In the genomic region with DNA sequence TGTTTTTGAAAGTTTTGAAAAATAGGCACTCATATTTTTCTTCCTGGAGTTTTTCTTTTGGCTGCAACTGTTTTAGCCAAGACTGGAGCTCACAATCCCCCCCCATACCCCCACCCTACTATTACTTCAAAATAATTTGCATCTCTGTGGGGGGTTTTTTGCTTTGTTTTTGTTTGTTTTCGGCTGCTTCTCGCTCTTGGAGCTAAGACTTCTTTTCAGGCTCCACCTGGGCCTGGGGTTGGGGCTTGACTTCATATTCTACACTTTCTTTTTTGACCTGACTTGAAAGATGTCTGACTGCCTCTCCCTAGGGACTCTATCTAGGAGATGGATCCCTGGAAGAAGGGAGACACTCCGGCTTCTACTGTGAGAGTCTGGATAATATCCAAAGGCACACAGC, we compare ENCODE assay signal across 14 mouse cellular contexts. TPM values are rescaled to one million over a fixed set of nuclear protein-coding genes. Genes with fewer than 3 reads are reported as not detected.
A peak's percentile ranks its signal among the peaks of the same experiment; 100 is the strongest.
DNase-seq lines count a peak whose midpoint lies in the region; ATAC-seq and TF ChIP-seq lines count a peak whose summit lies in the region.
"Had no signal": no experiment of that assay in that cellular context is flagged by ENCODE, and none has a peak within 500 bp of the region (broad histone marks: within the 10 kb centered on the region; RNA-seq: fewer than 3 reads in every experiment).

No protein-coding gene starts in this region.

- H3K27me3 ChIP-seq in embryonic facial prominence, embryonic 11.5 days (ENCODE audit: control insufficient read depth, insufficient read depth, low read length) = peaks cover 43% of the 10 kb centered on the region
- peaks cover 13% of the 10 kb centered on the region for H3K27me3 ChIP-seq in hindbrain, embryonic 11.5 days (ENCODE audit: control insufficient read depth, insufficient read depth, low read length)
- H3K27me3 ChIP-seq in midbrain, embryonic 16.5 days (ENCODE audit: control insufficient read depth, insufficient read depth, low read depth, low read length) = peaks cover 18% of the 10 kb centered on the region

- H3K36me3 ChIP-seq in ES-E14 (ENCODE audit: control insufficient read depth, insufficient read depth, low read length, poor library complexity, severe bottlenecking) = peaks cover 33% of the 10 kb centered on the region
- no peaks in the 10 kb centered on the region for H3K36me3 ChIP-seq in embryonic facial prominence, embryonic 11.5 days (replicated peaks; ENCODE audit: control insufficient read depth, insufficient read depth, low read depth, low read length)
- no peaks in the 10 kb centered on the region for H3K36me3 ChIP-seq in hindbrain, embryonic 11.5 days (ENCODE audit: control insufficient read depth, insufficient read depth, low read length)
- no peaks in the 10 kb centered on the region for H3K36me3 ChIP-seq in midbrain, embryonic 16.5 days (ENCODE audit: control insufficient read depth, insufficient read depth, low read length)
- H3K36me3 ChIP-seq: limb, embryonic 13.5 days; lung, embryonic 15.5 days had no signal

- peak overlapping the region; percentile 31 to 52 for H3K4me3 ChIP-seq in ES-E14 (ENCODE audit: insufficient read depth in 1 of 2, low read depth in 1 of 2, low read length in 2 of 2, poor library complexity in 1 of 2, severe bottlenecking in 1 of 2)
- no peak overlapping the region for H3K4me3 ChIP-seq in embryonic facial prominence, embryonic 11.5 days (ENCODE audit: low read depth, low read length)
- H3K4me3 ChIP-seq in hindbrain, embryonic 11.5 days (ENCODE audit: low read depth, low read length) = peak overlapping the region; percentile 56
- H3K4me3 ChIP-seq in midbrain, embryonic 16.5 days (ENCODE audit: low read depth, low read length) = peak overlapping the region; percentile 41
- H3K4me3 ChIP-seq: limb, embryonic 13.5 days; lung, embryonic 15.5 days had no signal

- H3K27ac ChIP-seq in ES-E14 (ENCODE audit: insufficient read depth, low read depth, low read length, poor library complexity, severe bottlenecking) = no peak overlapping the region; the same call in 1 of the 2 replicates
- no peak overlapping the region for H3K27ac ChIP-seq in embryonic facial prominence, embryonic 11.5 days (replicated peaks; ENCODE audit: low read depth, low read length)
- H3K27ac ChIP-seq in hindbrain, embryonic 11.5 days (ENCODE audit: low read depth, low read length) = peak overlapping the region; percentile 96
- peak overlapping the region; percentile 80 for H3K27ac ChIP-seq in midbrain, embryonic 16.5 days (ENCODE audit: low read length)
- H3K27ac ChIP-seq: limb, embryonic 13.5 days; lung, embryonic 15.5 days had no signal

- in situ Hi-C loops in ES-E14 (cut with MboI; ENCODE audit: low sequenced_read_pairs in 2 of 2, unreplicated experiment in 2 of 2) = loop anchor here (5.0 to 25.0 kb wide), 2 partner anchors 91 to 106 kb away; no protein-coding TSS in a partner anchor

- WGBS in embryonic facial prominence, embryonic 11.5 days = 8% methylated on average over 3 of the region's 3 CpGs
- under 1% methylated on average over 3 of the region's 3 CpGs for WGBS in hindbrain, embryonic 11.5 days
- WGBS in midbrain, embryonic 16.5 days = 6% methylated on average over 3 of the region's 3 CpGs

- intact Hi-C loops in gastrocnemius, postnatal 14 days (cut with DNase I; ENCODE audit: low total_unique reads) = no loop called here
- intact Hi-C loops in heart, postnatal 10 days (cut with DNase I) = loop anchor here (5.0 kb wide), 1 partner anchor 699 kb away; no protein-coding TSS in a partner anchor

- peak overlapping the region; percentile 34 for H3K4me2 ChIP-seq in embryonic facial prominence, embryonic 11.5 days (ENCODE audit: low read depth, low read length)
- H3K4me2 ChIP-seq in hindbrain, embryonic 11.5 days (replicated peaks; ENCODE audit: low read depth, low read length) = peak overlapping the region; percentile 50
- H3K4me2 ChIP-seq in midbrain, embryonic 16.5 days (ENCODE audit: low read length) = peak overlapping the region; percentile 57
- H3K4me2 ChIP-seq: limb, embryonic 13.5 days; lung, embryonic 15.5 days had no signal

- ATAC-seq in embryonic facial prominence, embryonic 11.5 days (replicated peaks; ENCODE audit: insufficient number of reproducible peaks, low FRiP score, low TSS enrichment, low read depth) = no peak
- no peak for ATAC-seq in hindbrain, embryonic 11.5 days (ENCODE audit: low FRiP score)
- ATAC-seq in midbrain, embryonic 16.5 days = no peak
- ATAC-seq: CD4-positive, CD25-positive, alpha-beta regulatory T cell, adult 4 months had no signal

- H3K9ac ChIP-seq in ES-E14 (ENCODE audit: insufficient read depth, low read depth, low read length, poor library complexity, severe bottlenecking) = peak overlapping the region; percentile 54; the same call in 1 of the 2 replicates
- H3K9ac ChIP-seq in embryonic facial prominence, embryonic 11.5 days (replicated peaks; ENCODE audit: low read length) = no peak overlapping the region; the same call in 1 of the 2 replicates
- peak overlapping the region; percentile 86 for H3K9ac ChIP-seq in hindbrain, embryonic 11.5 days (ENCODE audit: low read depth, low read length)
- peak overlapping the region; percentile 52 for H3K9ac ChIP-seq in midbrain, embryonic 16.5 days (ENCODE audit: low read depth, low read length)
- H3K9ac ChIP-seq: limb, embryonic 13.5 days; lung, embryonic 15.5 days had no signal

- H3K9me3 ChIP-seq in ES-E14 (ENCODE audit: control insufficient read depth, insufficient read depth, low read depth, low read length) = no peaks in the 10 kb centered on the region
- H3K9me3 ChIP-seq in embryonic facial prominence, embryonic 11.5 days (replicated peaks; ENCODE audit: control insufficient read depth, low read length) = no peaks in the 10 kb centered on the region
- no peaks in the 10 kb centered on the region for H3K9me3 ChIP-seq in hindbrain, embryonic 11.5 days (ENCODE audit: control insufficient read depth, low read length)
- H3K9me3 ChIP-seq in midbrain, embryonic 16.5 days (replicated peaks; ENCODE audit: control insufficient read depth, low read length, poor library complexity, severe bottlenecking) = no peaks in the 10 kb centered on the region
- H3K9me3 ChIP-seq: limb, embryonic 13.5 days; lung, embryonic 15.5 days had no signal

- DNase-seq in ES-E14 (ENCODE audit: low read depth, low spot score) = no peak
- no peak for DNase-seq in embryonic facial prominence, embryonic 11.5 days (ENCODE audit: low spot score)
- peak; percentile 44 for DNase-seq in hindbrain, embryonic 11.5 days (ENCODE audit: low spot score)
- no peak for DNase-seq in gastrocnemius, postnatal 25 days
- no peak for DNase-seq in gastrocnemius, postnatal 14 days
- no peak for DNase-seq in thymus, postnatal 10 days (ENCODE audit: low spot score in 2 of 2)
- DNase-seq in heart, postnatal 10 days = no peak
- DNase-seq: cerebellum, adult 9-10 months; right cerebral cortex, adult 18-20 months had no signal

- H3K4me1 ChIP-seq in ES-E14 (ENCODE audit: control insufficient read depth in 2 of 2, insufficient read depth in 2 of 2, low read length in 2 of 2, poor library complexity in 1 of 2) = peaks cover 9 to 13% of the 10 kb centered on the region in 2 experiments; a peak in 3 of 4 replicates
- H3K4me1 ChIP-seq in embryonic facial prominence, embryonic 11.5 days (ENCODE audit: control insufficient read depth, insufficient read depth, low read length) = no peaks in the 10 kb centered on the region
- H3K4me1 ChIP-seq in hindbrain, embryonic 11.5 days (replicated peaks; ENCODE audit: control insufficient read depth, insufficient read depth, low read length) = peaks cover 4% of the 10 kb centered on the region; the same call in 1 of the 2 replicates
- peaks cover 3% of the 10 kb centered on the region; the same call in 1 of the 2 replicates for H3K4me1 ChIP-seq in midbrain, embryonic 16.5 days (ENCODE audit: control insufficient read depth, insufficient read depth, low read length)
- H3K4me1 ChIP-seq: limb, embryonic 13.5 days had no signal

TF ChIP-seq in ES-E14, 5 proteins besides CTCF, POLR2A, EP300 and RAD21:
- TF ChIP-seq MAFK (IDR thresholded peaks at IDR 0.05; ENCODE audit: insufficient read depth, low read depth, low read length) = no peak
TF ChIP-seq in ES-E14: peak in this region for 0.

RNA-seq across cellular contexts. Expression of gene Sox2, which starts 5.9 kb away (rescaled TPM):
- total RNA-seq in ES-E14 (2012; rRNA removed) = 175 and 179 TPM in 2 replicates
- polyA plus RNA-seq in embryonic facial prominence, embryonic 11.5 days (2014; fragmentation: Nextera tagmentation; extraction: Ambion mirVana) = 13.2 and 13.7 TPM in 2 replicates
- polyA plus RNA-seq in hindbrain, embryonic 11.5 days (2014; fragmentation: Nextera tagmentation; extraction: Ambion mirVana) = 25.1 and 36.7 TPM in 2 replicates
- 14.3 and 22.2 TPM in 2 replicates for polyA plus RNA-seq in midbrain, embryonic 16.5 days (2015; fragmentation: Nextera tagmentation; extraction: Ambion mirVana)
- total RNA-seq in gastrocnemius, postnatal 25 days (2021) = not detected
- total RNA-seq in gastrocnemius, postnatal 14 days (2021) = under 1 TPM in 1 of 2 experiments, not detected in 1; 0.39 TPM
- total RNA-seq in heart, postnatal 10 days (2021) = under 1 TPM in 1 of 2 experiments, not detected in 1; 0.17 TPM
- total RNA-seq: granulocyte monocyte progenitor cell, adult 5-6 weeks had no signal
- polyA plus RNA-seq: CD4-positive, CD25-positive, alpha-beta regulatory T cell, adult 4 months had no signal

Comparison
In these comparisons a context has a peak if more than half of its experiments do, and no peak if none do; other contexts are left out.
1. H3K27ac ChIP-seq: peak in hindbrain, embryonic 11.5 days (single experiment) and midbrain, embryonic 16.5 days (single experiment); none in ES-E14 (single experiment) and embryonic facial prominence, embryonic 11.5 days (single experiment).
2. RNA of gene Sox2, which starts 5.9 kb away (total RNA-seq): 175 to 179 TPM in ES-E14; 0.39 TPM in gastrocnemius, postnatal 14 days, 0.17 TPM in heart, postnatal 10 days and not detected in gastrocnemius, postnatal 25 days; every median in the first group is over 100 times any median in the second.
3. Peak in every context shown above with its lines, with median percentiles within 50 percentile points of each other: H3K4me2 ChIP-seq.